Mouse (Mus musculus) kidney, embryonic 15.5 days (tissue): ENCODE results near the gene Dennd2c. TPM values are rescaled to one million over a fixed set of nuclear protein-coding genes. Genes with fewer than 3 reads are reported as not detected.
"Not testable (repeated sequence)": the region's sequence is repeated elsewhere in the genome, so short reads cannot be mapped to it uniquely, and the experiment has no call there.

Experiments used
- ATAC-seq: fragments of 200-750 bp; cut with Nextera tagmentation; replicated peaks from 2 replicates; pipeline ENCODE4 v1.8.0; 2017; ENCODE audit warnings: moderate TSS enrichment; ENCODE audit not compliant: low FRiP score
- H3K27ac ChIP-seq: fragments of 300-500 bp; sonication (generic); 2 replicates; pipeline ENCODE4 v1.5.1; 2015; ENCODE audit warnings: mild to moderate bottlenecking, inconsistent platforms
- H3K27me3 ChIP-seq: fragments of 300-500 bp; sonication (generic); 2 replicates; pipeline ENCODE4 v1.6.1; 2015; ENCODE audit warnings: inconsistent platforms
- H3K36me3 ChIP-seq: fragments of 300-500 bp; sonication (generic); 2 replicates; pipeline ENCODE4 v1.6.1; 2015; ENCODE audit warnings: inconsistent platforms
- H3K4me1 ChIP-seq: fragments of 300-500 bp; sonication (generic); 2 replicates; pipeline ENCODE4 v1.6.1; 2015; ENCODE audit warnings: inconsistent platforms
- H3K4me2 ChIP-seq: fragments of 300-500 bp; sonication (generic); 2 replicates; pipeline ENCODE4 v1.6.1; 2015; ENCODE audit warnings: moderate library complexity, mild to moderate bottlenecking, inconsistent platforms
- H3K4me3 ChIP-seq: fragments of 300-500 bp; sonication (generic); replicated peaks from 2 replicates; pipeline ENCODE4 v1.5.1; 2015; ENCODE audit warnings: mild to moderate bottlenecking, inconsistent platforms
- H3K9ac ChIP-seq: fragments of 300-500 bp; sonication (generic); 2 replicates; pipeline ENCODE4 v1.6.1; 2015; ENCODE audit warnings: mild to moderate bottlenecking, inconsistent platforms
- H3K9me3 ChIP-seq: fragments of 300-500 bp; sonication (generic); replicated peaks from 2 replicates; pipeline ENCODE4 v1.6.1; 2016; ENCODE audit warnings: inconsistent platforms
- WGBS: fragments of 180-500 bp; shearing (Covaris S2); methylation state at CpG from one replicate; pipeline ENCODE4 v1.1.7; 2015; ENCODE audit warnings: mixed read lengths; 5-methylcytosine and 5-hydroxymethylcytosine counted together
- polyA plus RNA-seq: library from polyadenylated mRNA; unstranded; fragments of >200 nt; fragmentation: Nextera tagmentation; extraction: Ambion mirVana; gene quantifications from 2 replicates; pipeline ENCODE4 v1.2.1, GENCODE M21; 2015

Gene Dennd2c
- polyA plus RNA-seq, 1 experiment from 2014 or later: 4.2 TPM

GRCm38 (mm10) chr3:103179527-103179926 lies 77.1 kb downstream of the Dennd2c start:
- H3K4me2 ChIP-seq: no peak overlapping the region
- H3K36me3 ChIP-seq: peaks cover 50% of the 10 kb centered on the region
- H3K4me3 ChIP-seq: no peak overlapping the region
- H3K9ac ChIP-seq: no peak overlapping the region
- no peaks in the 10 kb centered on the region for H3K9me3 ChIP-seq
- ATAC-seq: no peak
- H3K27me3 ChIP-seq: no peaks in the 10 kb centered on the region
- no peak overlapping the region for H3K27ac ChIP-seq
- H3K4me1 ChIP-seq: no peaks in the 10 kb centered on the region
- 95% methylated on average over 9 of the region's 9 CpGs for WGBS

GRCm38 (mm10) chr3:103181171-103181570 lies 78.8 kb downstream of the Dennd2c start:
- Histone ChIP-seq H3K9ac (no peak overlapping the region), H3K4me1 (no peaks in the 10 kb centered on the region), H3K27me3 (no peaks in the 10 kb centered on the region), H3K4me3 (no peak overlapping the region), H3K36me3 (peaks cover 35% of the 10 kb centered on the region), H3K9me3 (no peaks in the 10 kb centered on the region), H3K4me2 (no peak overlapping the region), H3K27ac (no peak overlapping the region)
- 58% methylated on average over 4 of the region's 4 CpGs for WGBS
- ATAC-seq: no peak

GRCm38 (mm10) chr3:103182821-103183220 lies 80.4 kb downstream of the Dennd2c start:
- no peaks in the 10 kb centered on the region for H3K9me3 ChIP-seq
- no peaks in the 10 kb centered on the region for H3K4me1 ChIP-seq
- no peak overlapping the region for H3K4me2 ChIP-seq
- H3K36me3 ChIP-seq: peaks cover 18% of the 10 kb centered on the region
- no peak overlapping the region for H3K27ac ChIP-seq
- H3K9ac ChIP-seq: no peak overlapping the region
- no peak for ATAC-seq
- WGBS: 82% methylated on average over 14 of the region's 14 CpGs
- H3K4me3 ChIP-seq: no peak overlapping the region
- H3K27me3 ChIP-seq: no peaks in the 10 kb centered on the region

GRCm38 (mm10) chr3:103184467-103184866 lies 82.1 kb downstream of the Dennd2c start:
- H3K36me3 ChIP-seq, H3K4me3 ChIP-seq, H3K27ac ChIP-seq, ATAC-seq, H3K9ac ChIP-seq, H3K9me3 ChIP-seq, H3K4me1 ChIP-seq, H3K4me2 ChIP-seq, H3K27me3 ChIP-seq: not testable (repeated sequence)

- Histone ChIP-seq H3K9ac (no peak overlapping the region), H3K36me3 (no peaks in the 10 kb centered on the region), H3K9me3 (no peaks in the 10 kb centered on the region), H3K27me3 (no peaks in the 10 kb centered on the region), H3K27ac (no peak overlapping the region), H3K4me3 (no peak overlapping the region), H3K4me2 (no peak overlapping the region), H3K4me1 (no peaks in the 10 kb centered on the region)
- WGBS: 75% methylated on average over 5 of the region's 5 CpGs
- ATAC-seq: no peak
These were observed 86.0 kb downstream of the Dennd2c start for GRCm38 (mm10) chr3:103188451-103188850.

- WGBS: 97% methylated on average over 2 of the region's 2 CpGs
- Histone ChIP-seq H3K27me3 (no peaks in the 10 kb centered on the region), H3K9ac (no peak overlapping the region), H3K36me3 (no peaks in the 10 kb centered on the region), H3K4me2 (no peak overlapping the region), H3K27ac (no peak overlapping the region), H3K4me3 (no peak overlapping the region), H3K4me1 (no peaks in the 10 kb centered on the region), H3K9me3 (no peaks in the 10 kb centered on the region)
- no peak for ATAC-seq
These were observed 86.5 kb downstream of the Dennd2c start for GRCm38 (mm10) chr3:103188856-103189255.

- Histone ChIP-seq H3K9me3 (no peaks in the 10 kb centered on the region), H3K36me3 (no peaks in the 10 kb centered on the region), H3K4me3 (no peak overlapping the region), H3K9ac (no peak overlapping the region), H3K27ac (no peak overlapping the region), H3K4me2 (no peak overlapping the region), H3K4me1 (no peaks in the 10 kb centered on the region), H3K27me3 (no peaks in the 10 kb centered on the region)
- WGBS: 90% methylated on average over 4 of the region's 4 CpGs
- ATAC-seq: no peak
These were observed 89.8 kb downstream of the Dennd2c start for GRCm38 (mm10) chr3:103192161-103192560.

- H3K36me3 ChIP-seq: no peaks in the 10 kb centered on the region
- no peak overlapping the region for H3K9ac ChIP-seq
- no peak for ATAC-seq
- no peak overlapping the region for H3K4me3 ChIP-seq
- no peak overlapping the region for H3K27ac ChIP-seq
- H3K9me3 ChIP-seq: no peaks in the 10 kb centered on the region
- no peaks in the 10 kb centered on the region for H3K4me1 ChIP-seq
- no peak overlapping the region for H3K4me2 ChIP-seq
- WGBS: 82% methylated on average over 1 of the region's 1 CpGs
- no peaks in the 10 kb centered on the region for H3K27me3 ChIP-seq
These were observed 90.8 kb downstream of the Dennd2c start for GRCm38 (mm10) chr3:103193186-103193585.

GRCm38 (mm10) chr3:103196320-103196823 lies 94.0 kb downstream of the Dennd2c start:
- H3K4me3 ChIP-seq: no peak overlapping the region
- no peak overlapping the region for H3K9ac ChIP-seq
- 0 out of 2 replicates have a peak, but pooled peaks cover 4% of the 10 kb centered on the region for H3K9me3 ChIP-seq
- ATAC-seq: peak; percentile 74; the same call in 1 of the 2 replicates
- WGBS: 70% methylated on average over 7 of the region's 7 CpGs
- no peak overlapping the region for H3K27ac ChIP-seq
- peaks cover 7% of the 10 kb centered on the region for H3K4me1 ChIP-seq
- no peaks in the 10 kb centered on the region for H3K27me3 ChIP-seq
- no peaks in the 10 kb centered on the region for H3K36me3 ChIP-seq
- H3K4me2 ChIP-seq: no peak overlapping the region

GRCm38 (mm10) chr3:103199386-103199785 lies 97.0 kb downstream of the Dennd2c start:
- Histone ChIP-seq H3K9me3 (peaks cover 7% of the 10 kb centered on the region; the same call in 1 of the 2 replicates), H3K27me3 (no peaks in the 10 kb centered on the region), H3K9ac (no peak overlapping the region), H3K4me3 (no peak overlapping the region), H3K27ac (no peak overlapping the region), H3K4me2 (no peak overlapping the region), H3K36me3 (no peaks in the 10 kb centered on the region), H3K4me1 (peaks cover 7% of the 10 kb centered on the region)
- 83% methylated on average over 5 of the region's 5 CpGs for WGBS
- no peak for ATAC-seq

GRCm38 (mm10) chr3:103201105-103201504 lies 98.7 kb downstream of the Dennd2c start:
- not testable (repeated sequence) for ATAC-seq, H3K9ac ChIP-seq, H3K4me3 ChIP-seq, H3K4me2 ChIP-seq, H3K9me3 ChIP-seq, H3K36me3 ChIP-seq, H3K27ac ChIP-seq, H3K4me1 ChIP-seq, H3K27me3 ChIP-seq
- 95% methylated on average over 7 of the region's 7 CpGs for WGBS

GRCm38 (mm10) chr3:103203554-103203953 lies 101.2 kb downstream of the Dennd2c start:
- Histone ChIP-seq H3K9ac (no peak overlapping the region), H3K4me2 (no peak overlapping the region), H3K36me3 (no peaks in the 10 kb centered on the region), H3K4me3 (no peak overlapping the region), H3K27ac (no peak overlapping the region), H3K4me1 (peaks cover 7% of the 10 kb centered on the region), H3K27me3 (no peaks in the 10 kb centered on the region), H3K9me3 (peaks cover 7% of the 10 kb centered on the region; the same call in 1 of the 2 replicates)
- no peak for ATAC-seq
- WGBS: 94% methylated on average over 1 of the region's 1 CpGs

GRCm38 (mm10) chr3:103204445-103204844 lies 102.0 kb downstream of the Dennd2c start:
- Histone ChIP-seq H3K4me1 (peaks cover under 1% of the 10 kb centered on the region; the same call in 1 of the 2 replicates), H3K27ac (no peak overlapping the region), H3K4me3 (no peak overlapping the region), H3K4me2 (no peak overlapping the region), H3K9ac (no peak overlapping the region), H3K27me3 (no peaks in the 10 kb centered on the region), H3K9me3 (peaks cover 7% of the 10 kb centered on the region; the same call in 1 of the 2 replicates), H3K36me3 (no peaks in the 10 kb centered on the region)
- WGBS: 92% methylated on average over 3 of the region's 3 CpGs
- no peak for ATAC-seq
